In the genomic region with DNA sequence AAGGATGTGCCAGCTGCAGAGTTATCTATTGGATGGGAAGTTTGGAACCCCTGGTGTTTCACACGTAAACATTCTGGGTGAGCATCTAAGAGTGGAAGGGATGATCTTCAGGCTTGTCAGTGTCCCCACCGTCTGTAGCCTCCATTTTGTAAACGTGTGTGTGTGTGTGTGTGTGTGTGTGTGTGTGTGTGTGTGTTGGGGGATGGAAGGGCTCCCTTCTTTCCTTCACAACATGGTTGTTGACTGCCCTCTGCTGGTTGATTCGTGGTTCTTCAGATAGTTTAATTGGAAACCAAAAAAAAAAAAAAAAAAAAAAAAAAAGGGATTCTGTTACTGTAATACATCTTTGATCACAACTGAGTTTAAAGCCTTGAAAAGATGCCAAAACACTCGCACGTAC, we compare ENCODE assay signal across 8 mouse cellular contexts. TPM values are rescaled to one million over a fixed set of nuclear protein-coding genes. Genes with fewer than 3 reads are reported as not detected.
DNase-seq lines count a peak whose midpoint lies in the region; ATAC-seq and TF ChIP-seq lines count a peak whose summit lies in the region.

No protein-coding gene starts in this region.

- H3K4me3 ChIP-seq in bone marrow, adult 2 months (replicated peaks; ENCODE audit: control insufficient read depth, low read depth, low read length) = peak overlapping the region; percentile 19
- H3K4me3 ChIP-seq in embryonic facial prominence, embryonic 15.5 days (replicated peaks) = peak overlapping the region; percentile 23
- H3K4me3 ChIP-seq in heart, embryonic 12.5 days = no peak overlapping the region
- H3K4me3 ChIP-seq in kidney, postnatal 0 days (replicated peaks; ENCODE audit: low read depth, low read length) = no peak overlapping the region
- H3K4me3 ChIP-seq in liver, embryonic 14.5 days (ENCODE audit: insufficient read depth in 1 of 2, low read depth in 2 of 2, low read length in 2 of 2) = no peak overlapping the region

- TF ChIP-seq EP300 in liver, embryonic 14.5 days (IDR thresholded peaks at IDR 0.05; ENCODE audit: low read depth) = no peak

- WGBS in bone marrow, adult 2 months = 3% methylated on average over 6 of the region's 6 CpGs
- WGBS in embryonic facial prominence, embryonic 15.5 days = 2% methylated on average over 6 of the region's 6 CpGs
- WGBS in heart, embryonic 12.5 days = 6% methylated on average over 6 of the region's 6 CpGs
- WGBS in kidney, postnatal 0 days = 2% methylated on average over 6 of the region's 6 CpGs
- 1% methylated on average over 6 of the region's 6 CpGs for WGBS in liver, embryonic 14.5 days (ENCODE audit: insufficient replicate concordance)

- H3K9ac ChIP-seq in embryonic facial prominence, embryonic 15.5 days = no peak overlapping the region
- no peak overlapping the region for H3K9ac ChIP-seq in heart, embryonic 12.5 days
- no peak overlapping the region for H3K9ac ChIP-seq in kidney, postnatal 0 days (ENCODE audit: low read depth, low read length)
- H3K9ac ChIP-seq in liver, embryonic 14.5 days (replicated peaks) = no peak overlapping the region; the same call in 1 of the 2 replicates

- peaks cover 2% of the 10 kb centered on the region; the same call in 1 of the 2 replicates for H3K4me1 ChIP-seq in bone marrow, adult 2 months (ENCODE audit: control insufficient read depth, insufficient read depth, low read length)
- H3K4me1 ChIP-seq in embryonic facial prominence, embryonic 15.5 days = peaks cover 11% of the 10 kb centered on the region
- H3K4me1 ChIP-seq in heart, embryonic 12.5 days (replicated peaks) = peaks cover 3% of the 10 kb centered on the region
- H3K4me1 ChIP-seq in kidney, postnatal 0 days (replicated peaks; ENCODE audit: insufficient read depth, low read length) = peaks cover 2% of the 10 kb centered on the region; the same call in 1 of the 2 replicates
- peaks cover 2 to 11% of the 10 kb centered on the region in 2 experiments for H3K4me1 ChIP-seq in liver, embryonic 14.5 days (replicated peaks; ENCODE audit: control insufficient read depth in 2 of 2, insufficient read depth in 2 of 2, low read length in 1 of 2)

- TF ChIP-seq POLR2A in bone marrow, adult 2 months (IDR thresholded peaks at IDR 0.05; ENCODE audit: borderline replicate concordance, control insufficient read depth, low read depth, low read length) = no peak

- ATAC-seq in CD4-positive, CD25-positive, alpha-beta regulatory T cell, adult 4 months = peak; percentile 42
- no peak for ATAC-seq in embryonic facial prominence, embryonic 15.5 days (ENCODE audit: insufficient number of reproducible peaks, low FRiP score, low TSS enrichment, low read depth)
- ATAC-seq in heart, embryonic 12.5 days (ENCODE audit: insufficient number of reproducible peaks, low FRiP score) = no peak
- ATAC-seq in kidney, postnatal 0 days (replicated peaks; ENCODE audit: low FRiP score, low read depth) = no peak; the same call in 1 of the 2 replicates
- ATAC-seq in liver, embryonic 14.5 days (ENCODE audit: insufficient read depth) = no peak

- no peaks in the 10 kb centered on the region for H3K9me3 ChIP-seq in embryonic facial prominence, embryonic 15.5 days (replicated peaks)
- H3K9me3 ChIP-seq in heart, embryonic 12.5 days (replicated peaks) = no peaks in the 10 kb centered on the region
- H3K9me3 ChIP-seq in kidney, postnatal 0 days (replicated peaks; ENCODE audit: low read length) = no peaks in the 10 kb centered on the region
- no peaks in the 10 kb centered on the region for H3K9me3 ChIP-seq in liver, embryonic 14.5 days (ENCODE audit: control insufficient read depth, low read length)

- H3K36me3 ChIP-seq in embryonic facial prominence, embryonic 15.5 days = no peaks in the 10 kb centered on the region
- H3K36me3 ChIP-seq in heart, embryonic 12.5 days = no peaks in the 10 kb centered on the region
- H3K36me3 ChIP-seq in kidney, postnatal 0 days (ENCODE audit: insufficient read depth, low read length) = no peaks in the 10 kb centered on the region
- no peaks in the 10 kb centered on the region for H3K36me3 ChIP-seq in liver, embryonic 14.5 days (replicated peaks; ENCODE audit: control insufficient read depth, insufficient read depth, low read depth)

- H3K27me3 ChIP-seq in embryonic facial prominence, embryonic 15.5 days = no peaks in the 10 kb centered on the region
- no peaks in the 10 kb centered on the region for H3K27me3 ChIP-seq in heart, embryonic 12.5 days (replicated peaks)
- no peaks in the 10 kb centered on the region for H3K27me3 ChIP-seq in kidney, postnatal 0 days (ENCODE audit: insufficient read depth, low read length)
- H3K27me3 ChIP-seq in liver, embryonic 14.5 days (ENCODE audit: control insufficient read depth, insufficient read depth, low read length) = no peaks in the 10 kb centered on the region

- DNase-seq in kidney, postnatal 0 days (ENCODE audit: low spot score) = peak; percentile 92
- peak; percentile 59 to 70 (median 62) for DNase-seq in liver, embryonic 14.5 days (ENCODE audit: low read depth in 3 of 3, low spot score in 3 of 3)
- DNase-seq in neural tube, embryonic 10.5 days (ENCODE audit: extremely low spot score, low spot score) = peak; percentile 72
- peak; percentile 88 for DNase-seq in telencephalon, adult 2 months (ENCODE audit: low read depth, low spot score)

- peak overlapping the region; percentile 41 for H3K4me2 ChIP-seq in embryonic facial prominence, embryonic 15.5 days (replicated peaks)
- H3K4me2 ChIP-seq in heart, embryonic 12.5 days = peak overlapping the region; percentile 50
- H3K4me2 ChIP-seq in kidney, postnatal 0 days (ENCODE audit: low read length) = no peak overlapping the region
- peak overlapping the region; percentile 22; the same call in 1 of the 2 replicates for H3K4me2 ChIP-seq in liver, embryonic 14.5 days (ENCODE audit: low read depth)

- peak; percentile 39; the same call in 1 of the 2 replicates for TF ChIP-seq CTCF in bone marrow, adult 2 months (IDR thresholded peaks at IDR 0.05; ENCODE audit: control insufficient read depth, insufficient read depth, low read length)
- TF ChIP-seq CTCF in kidney, postnatal 0 days (IDR thresholded peaks at IDR 0.05; ENCODE audit: low read depth) = peak; percentile 85
- peak; percentile 79 for TF ChIP-seq CTCF in liver, embryonic 14.5 days (IDR thresholded peaks at IDR 0.05; ENCODE audit: low read depth)

- H3K27ac ChIP-seq in bone marrow, adult 2 months (ENCODE audit: control insufficient read depth, insufficient read depth, low read depth, low read length, poor library complexity) = no peak overlapping the region
- no peak overlapping the region for H3K27ac ChIP-seq in embryonic facial prominence, embryonic 15.5 days (replicated peaks)
- no peak overlapping the region for H3K27ac ChIP-seq in heart, embryonic 12.5 days (ENCODE audit: poor library complexity, severe bottlenecking)
- H3K27ac ChIP-seq in kidney, postnatal 0 days = no peak overlapping the region
- H3K27ac ChIP-seq in liver, embryonic 14.5 days = no peak overlapping the region

RNA-seq across cellular contexts. Expression of a gene that starts 3.8 kb away (rescaled TPM):
- polyA plus RNA-seq in CD4-positive, CD25-positive, alpha-beta regulatory T cell, adult 4 months (2017; shearing (Covaris generic)) = 10 to 100 TPM; 45.7 to 62.7 TPM
- polyA plus RNA-seq in bone marrow, adult 2 months (2011; ENCODE audit: insufficient read depth, insufficient read length, low replicate concordance, missing spikeins) = 45.0 and 74.4 TPM in 2 replicates
- polyA plus RNA-seq in embryonic facial prominence, embryonic 15.5 days (2015; fragmentation: Nextera tagmentation; extraction: Ambion mirVana) = 85.2 and 93.6 TPM in 2 replicates
- 83.3 and 86.9 TPM in 2 replicates for polyA plus RNA-seq in heart, embryonic 12.5 days (2016; fragmentation: Nextera tagmentation; extraction: Ambion mirVana)
- polyA plus RNA-seq in kidney, postnatal 0 days (2015; fragmentation: Nextera tagmentation; extraction: Ambion mirVana) = 40.5 and 44.9 TPM in 2 replicates
- polyA plus RNA-seq in liver, embryonic 14.5 days (2012; rRNA removed) = 23.2 and 29.8 TPM in 2 replicates
- 27.7 and 32.8 TPM in 2 replicates for polyA plus RNA-seq in liver, embryonic 14.5 days (2014; fragmentation: Nextera tagmentation; extraction: Ambion mirVana)

RNA-seq across cellular contexts. Expression of a gene that starts 38.7 kb away (rescaled TPM):
- polyA plus RNA-seq in CD4-positive, CD25-positive, alpha-beta regulatory T cell, adult 4 months (2017; shearing (Covaris generic)) = 100 to 1,000 TPM; 937 to 954 TPM
- 1,368 and 2,050 TPM in 2 replicates for polyA plus RNA-seq in bone marrow, adult 2 months (2011; ENCODE audit: insufficient read depth, insufficient read length, low replicate concordance, missing spikeins)
- 1,219 and 1,296 TPM in 2 replicates for polyA plus RNA-seq in embryonic facial prominence, embryonic 15.5 days (2015; fragmentation: Nextera tagmentation; extraction: Ambion mirVana)
- 1,237 and 1,275 TPM in 2 replicates for polyA plus RNA-seq in heart, embryonic 12.5 days (2016; fragmentation: Nextera tagmentation; extraction: Ambion mirVana)
- polyA plus RNA-seq in kidney, postnatal 0 days (2015; fragmentation: Nextera tagmentation; extraction: Ambion mirVana) = 1,410 and 1,495 TPM in 2 replicates
- 429 and 654 TPM in 2 replicates for polyA plus RNA-seq in liver, embryonic 14.5 days (2012; rRNA removed)
- polyA plus RNA-seq in liver, embryonic 14.5 days (2014; fragmentation: Nextera tagmentation; extraction: Ambion mirVana) = 490 and 506 TPM in 2 replicates

RNA-seq across cellular contexts. Expression of a gene that starts 43.2 kb away (rescaled TPM):
- 1 to 10 TPM; 4.3 to 5.4 TPM for polyA plus RNA-seq in CD4-positive, CD25-positive, alpha-beta regulatory T cell, adult 4 months (2017; shearing (Covaris generic))
- 0.79 and 2.4 TPM in 2 replicates for polyA plus RNA-seq in bone marrow, adult 2 months (2011; ENCODE audit: insufficient read depth, insufficient read length, low replicate concordance, missing spikeins)
- 5.0 and 6.9 TPM in 2 replicates for polyA plus RNA-seq in embryonic facial prominence, embryonic 15.5 days (2015; fragmentation: Nextera tagmentation; extraction: Ambion mirVana)
- polyA plus RNA-seq in heart, embryonic 12.5 days (2016; fragmentation: Nextera tagmentation; extraction: Ambion mirVana) = 3.0 and 4.0 TPM in 2 replicates
- polyA plus RNA-seq in kidney, postnatal 0 days (2015; fragmentation: Nextera tagmentation; extraction: Ambion mirVana) = 3.2 and 3.7 TPM in 2 replicates
- 1.2 and 1.5 TPM in 2 replicates for polyA plus RNA-seq in liver, embryonic 14.5 days (2012; rRNA removed)
- polyA plus RNA-seq in liver, embryonic 14.5 days (2014; fragmentation: Nextera tagmentation; extraction: Ambion mirVana) = 0.72 and 1.3 TPM in 2 replicates

RNA-seq across cellular contexts. Expression of a gene that starts 43.8 kb away (rescaled TPM):
- 10 to 100 TPM; 28.7 to 51.8 TPM for polyA plus RNA-seq in CD4-positive, CD25-positive, alpha-beta regulatory T cell, adult 4 months (2017; shearing (Covaris generic))
- polyA plus RNA-seq in bone marrow, adult 2 months (2011; ENCODE audit: insufficient read depth, insufficient read length, low replicate concordance, missing spikeins) = 8.5 and 17.3 TPM in 2 replicates
- 44.0 and 45.0 TPM in 2 replicates for polyA plus RNA-seq in embryonic facial prominence, embryonic 15.5 days (2015; fragmentation: Nextera tagmentation; extraction: Ambion mirVana)
- 27.7 and 29.9 TPM in 2 replicates for polyA plus RNA-seq in heart, embryonic 12.5 days (2016; fragmentation: Nextera tagmentation; extraction: Ambion mirVana)
- 34.9 and 39.3 TPM in 2 replicates for polyA plus RNA-seq in kidney, postnatal 0 days (2015; fragmentation: Nextera tagmentation; extraction: Ambion mirVana)
- polyA plus RNA-seq in liver, embryonic 14.5 days (2012; rRNA removed) = 5.0 and 5.9 TPM in 2 replicates
- polyA plus RNA-seq in liver, embryonic 14.5 days (2014; fragmentation: Nextera tagmentation; extraction: Ambion mirVana) = 4.8 and 6.2 TPM in 2 replicates

RNA-seq across cellular contexts. Expression of a gene that starts 44.0 kb away (rescaled TPM):
- polyA plus RNA-seq in CD4-positive, CD25-positive, alpha-beta regulatory T cell, adult 4 months (2017; shearing (Covaris generic)) = 10 to 100 TPM; 63.3 to 77.5 TPM
- 26.4 and 40.0 TPM in 2 replicates for polyA plus RNA-seq in bone marrow, adult 2 months (2011; ENCODE audit: insufficient read depth, insufficient read length, low replicate concordance, missing spikeins)
- 66.2 and 75.7 TPM in 2 replicates for polyA plus RNA-seq in embryonic facial prominence, embryonic 15.5 days (2015; fragmentation: Nextera tagmentation; extraction: Ambion mirVana)
- 57.3 and 57.9 TPM in 2 replicates for polyA plus RNA-seq in heart, embryonic 12.5 days (2016; fragmentation: Nextera tagmentation; extraction: Ambion mirVana)
- polyA plus RNA-seq in kidney, postnatal 0 days (2015; fragmentation: Nextera tagmentation; extraction: Ambion mirVana) = 82.4 and 85.5 TPM in 2 replicates
- 24.2 and 25.4 TPM in 2 replicates for polyA plus RNA-seq in liver, embryonic 14.5 days (2012; rRNA removed)
- polyA plus RNA-seq in liver, embryonic 14.5 days (2014; fragmentation: Nextera tagmentation; extraction: Ambion mirVana) = 45.4 and 48.7 TPM in 2 replicates

Comparison
In these comparisons a context has a peak if more than half of its experiments do, and no peak if none do; other contexts are left out.
1. H3K4me3 ChIP-seq: peak in bone marrow, adult 2 months (single experiment) and embryonic facial prominence, embryonic 15.5 days (single experiment); none in heart, embryonic 12.5 days (single experiment), kidney, postnatal 0 days (single experiment) and liver, embryonic 14.5 days (0 of 2).
2. Peak in every context shown above with its lines, with median percentiles within 50 percentile points of each other: CTCF ChIP-seq and DNase-seq.